Mouse (Mus musculus): ENCODE data around the gene Ccdc189. TPM values are rescaled to one million over a fixed set of nuclear protein-coding genes. Genes with fewer than 3 reads are reported as not detected.
A peak's percentile ranks its signal among the peaks of the same experiment; 100 is the strongest.

The Ccdc189 gene
- polyA plus RNA-seq, 1 experiment from 2014 or later: 6.9 TPM

DNA sequence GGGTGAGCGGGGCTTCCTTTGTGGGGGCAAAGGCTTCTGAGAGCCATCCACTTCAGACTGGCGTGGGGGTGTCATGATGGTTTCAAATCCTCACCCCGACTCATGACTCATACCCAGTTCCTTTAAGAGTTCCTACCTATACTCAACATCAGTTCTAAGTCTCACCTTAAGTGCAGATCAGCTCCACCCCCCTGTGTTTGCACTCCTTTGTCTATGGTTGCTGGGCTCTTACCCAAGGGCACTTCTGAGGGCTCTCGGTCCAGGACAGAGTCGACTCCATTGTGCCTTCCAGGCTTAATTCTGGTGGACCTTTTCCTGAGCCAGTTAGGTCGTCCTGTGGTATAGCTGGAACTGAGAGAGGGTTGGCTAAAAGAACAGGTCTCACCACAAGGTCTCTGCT is 18.8 kb upstream of the Ccdc189 start:
- H3K4me3 ChIP-seq (ENCODE audit: low read depth, low read length): no peak overlapping the region
- H3K27ac ChIP-seq (ENCODE audit: low read depth): no peak overlapping the region
- no peak overlapping the region for H3K4me2 ChIP-seq (ENCODE audit: low read length)
- no peak overlapping the region for H3K9ac ChIP-seq (ENCODE audit: low read length)
- peaks cover 9% of the 10 kb centered on the region for H3K9me3 ChIP-seq (ENCODE audit: control insufficient read depth, low read length)
- no peak for DNase-seq (ENCODE audit: low spot score)
- 83% methylated on average over 6 of the region's 6 CpGs for WGBS
- no peaks in the 10 kb centered on the region for H3K4me1 ChIP-seq (replicated peaks; ENCODE audit: control insufficient read depth, insufficient read depth, low read length)
- H3K27me3 ChIP-seq (replicated peaks; ENCODE audit: control insufficient read depth, insufficient read depth, low read length): no peaks in the 10 kb centered on the region
- no peak for ATAC-seq (replicated peaks; ENCODE audit: low FRiP score, low TSS enrichment, low read depth)
- H3K36me3 ChIP-seq (ENCODE audit: control insufficient read depth, insufficient read depth, low read length): peaks cover 78% of the 10 kb centered on the region

- WGBS: 88% methylated on average over 10 of the region's 10 CpGs
- no peak overlapping the region for H3K9ac ChIP-seq (ENCODE audit: low read length)
- DNase-seq (ENCODE audit: low spot score) (no peak), ATAC-seq (replicated peaks; ENCODE audit: low FRiP score, low TSS enrichment, low read depth) (no peak)
- no peak overlapping the region for H3K4me2 ChIP-seq (ENCODE audit: low read length)
- peaks cover 78% of the 10 kb centered on the region for H3K36me3 ChIP-seq (ENCODE audit: control insufficient read depth, insufficient read depth, low read length)
- no peaks in the 10 kb centered on the region for H3K27me3 ChIP-seq (replicated peaks; ENCODE audit: control insufficient read depth, insufficient read depth, low read length)
- H3K27ac ChIP-seq (ENCODE audit: low read depth): no peak overlapping the region
- no peak overlapping the region for H3K4me3 ChIP-seq (ENCODE audit: low read depth, low read length)
- H3K9me3 ChIP-seq (ENCODE audit: control insufficient read depth, low read length): no peaks in the 10 kb centered on the region
- H3K4me1 ChIP-seq (replicated peaks; ENCODE audit: control insufficient read depth, insufficient read depth, low read length): no peaks in the 10 kb centered on the region
Observed at GRCm38 (mm10) chr7:127604256-127604655, 15.9 kb upstream of the Ccdc189 start.

- DNase-seq (ENCODE audit: low spot score) (no peak), ATAC-seq (replicated peaks; ENCODE audit: low FRiP score, low TSS enrichment, low read depth) (no peak)
- Histone ChIP-seq H3K27me3 (replicated peaks; ENCODE audit: control insufficient read depth, insufficient read depth, low read length) (no peaks in the 10 kb centered on the region), H3K9me3 (ENCODE audit: control insufficient read depth, low read length) (no peaks in the 10 kb centered on the region), H3K4me1 (replicated peaks; ENCODE audit: control insufficient read depth, insufficient read depth, low read length) (no peaks in the 10 kb centered on the region), H3K4me2 (ENCODE audit: low read length) (no peak overlapping the region), H3K4me3 (ENCODE audit: low read depth, low read length) (no peak overlapping the region), H3K27ac (ENCODE audit: low read depth) (no peak overlapping the region), H3K36me3 (ENCODE audit: control insufficient read depth, insufficient read depth, low read length) (peaks cover 80% of the 10 kb centered on the region), H3K9ac (ENCODE audit: low read length) (no peak overlapping the region)
- WGBS: 85% methylated on average over 2 of the region's 2 CpGs
Observed at GRCm38 (mm10) chr7:127602903-127603302, 14.5 kb upstream of the Ccdc189 start.

DNA sequence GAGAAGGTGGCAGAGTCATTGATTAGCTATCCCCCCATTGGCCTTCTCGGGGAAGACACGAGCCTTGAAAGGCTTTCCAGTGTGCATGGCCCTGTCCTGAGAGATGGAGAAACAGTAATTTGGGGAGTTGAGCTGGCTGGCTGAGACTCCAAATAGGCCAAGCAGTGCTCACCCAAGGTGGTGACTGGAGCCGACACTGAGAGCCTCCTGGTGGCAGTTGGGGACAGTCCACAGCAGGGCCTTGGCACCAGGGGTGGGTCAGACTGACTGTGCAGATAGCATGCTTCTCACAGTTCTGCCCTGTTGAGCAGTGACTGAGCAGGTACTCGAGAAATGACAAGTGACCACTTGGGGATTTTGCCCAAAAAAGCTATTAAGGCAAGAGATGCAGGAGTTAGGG is 13.3 kb upstream of the Ccdc189 start:
- H3K4me2 ChIP-seq (ENCODE audit: low read length): no peak overlapping the region
- H3K9me3 ChIP-seq (ENCODE audit: control insufficient read depth, low read length): no peaks in the 10 kb centered on the region
- peaks cover 80% of the 10 kb centered on the region for H3K36me3 ChIP-seq (ENCODE audit: control insufficient read depth, insufficient read depth, low read length)
- ATAC-seq (replicated peaks; ENCODE audit: low FRiP score, low TSS enrichment, low read depth): no peak
- no peaks in the 10 kb centered on the region for H3K4me1 ChIP-seq (replicated peaks; ENCODE audit: control insufficient read depth, insufficient read depth, low read length)
- WGBS: 90% methylated on average over 4 of the region's 4 CpGs
- no peak for DNase-seq (ENCODE audit: low spot score)
- H3K9ac ChIP-seq (ENCODE audit: low read length): no peak overlapping the region
- no peak overlapping the region for H3K27ac ChIP-seq (ENCODE audit: low read depth)
- no peak overlapping the region for H3K4me3 ChIP-seq (ENCODE audit: low read depth, low read length)
- H3K27me3 ChIP-seq (replicated peaks; ENCODE audit: control insufficient read depth, insufficient read depth, low read length): no peaks in the 10 kb centered on the region

- H3K27me3 ChIP-seq (replicated peaks; ENCODE audit: control insufficient read depth, insufficient read depth, low read length): no peaks in the 10 kb centered on the region
- DNase-seq (ENCODE audit: low spot score) (no peak), ATAC-seq (replicated peaks; ENCODE audit: low FRiP score, low TSS enrichment, low read depth) (no peak)
- no peak overlapping the region for H3K9ac ChIP-seq (ENCODE audit: low read length)
- no peaks in the 10 kb centered on the region for H3K9me3 ChIP-seq (ENCODE audit: control insufficient read depth, low read length)
- H3K4me3 ChIP-seq (ENCODE audit: low read depth, low read length): no peak overlapping the region
- no peak overlapping the region for H3K27ac ChIP-seq (ENCODE audit: low read depth)
- WGBS: 93% methylated on average over 7 of the region's 7 CpGs
- peaks cover 90% of the 10 kb centered on the region for H3K36me3 ChIP-seq (ENCODE audit: control insufficient read depth, insufficient read depth, low read length)
- H3K4me2 ChIP-seq (ENCODE audit: low read length): no peak overlapping the region
- no peaks in the 10 kb centered on the region for H3K4me1 ChIP-seq (replicated peaks; ENCODE audit: control insufficient read depth, insufficient read depth, low read length)
Observed at GRCm38 (mm10) chr7:127600612-127601011, 12.2 kb upstream of the Ccdc189 start.

- WGBS: 93% methylated on average over 17 of the region's 17 CpGs
- no peak overlapping the region for H3K4me2 ChIP-seq (ENCODE audit: low read length)
- H3K9ac ChIP-seq (ENCODE audit: low read length): no peak overlapping the region
- H3K36me3 ChIP-seq (ENCODE audit: control insufficient read depth, insufficient read depth, low read length): peaks cover 100% of the 10 kb centered on the region
- no peak for DNase-seq (ENCODE audit: low spot score)
- H3K4me1 ChIP-seq (replicated peaks; ENCODE audit: control insufficient read depth, insufficient read depth, low read length): no peaks in the 10 kb centered on the region
- H3K27ac ChIP-seq (ENCODE audit: low read depth): no peak overlapping the region
- no peak for ATAC-seq (replicated peaks; ENCODE audit: low FRiP score, low TSS enrichment, low read depth)
- H3K9me3 ChIP-seq (ENCODE audit: control insufficient read depth, low read length): no peaks in the 10 kb centered on the region
- H3K4me3 ChIP-seq (ENCODE audit: low read depth, low read length): no peak overlapping the region
- no peaks in the 10 kb centered on the region for H3K27me3 ChIP-seq (replicated peaks; ENCODE audit: control insufficient read depth, insufficient read depth, low read length)
Observed at GRCm38 (mm10) chr7:127596747-127597146, 8.4 kb upstream of the Ccdc189 start.

- Histone ChIP-seq H3K27ac (ENCODE audit: low read depth) (no peak overlapping the region), H3K27me3 (replicated peaks; ENCODE audit: control insufficient read depth, insufficient read depth, low read length) (no peaks in the 10 kb centered on the region), H3K36me3 (ENCODE audit: control insufficient read depth, insufficient read depth, low read length) (peaks cover 82% of the 10 kb centered on the region), H3K4me1 (replicated peaks; ENCODE audit: control insufficient read depth, insufficient read depth, low read length) (peaks cover 7% of the 10 kb centered on the region), H3K4me2 (ENCODE audit: low read length) (no peak overlapping the region), H3K4me3 (ENCODE audit: low read depth, low read length) (no peak overlapping the region), H3K9ac (ENCODE audit: low read length) (no peak overlapping the region), H3K9me3 (ENCODE audit: control insufficient read depth, low read length) (no peaks in the 10 kb centered on the region)
- WGBS: 81% methylated on average over 14 of the region's 14 CpGs
- DNase-seq (ENCODE audit: low spot score): no peak
- no peak for ATAC-seq (replicated peaks; ENCODE audit: low FRiP score, low TSS enrichment, low read depth)
Observed at GRCm38 (mm10) chr7:127592575-127592974, 4.2 kb upstream of the Ccdc189 start.

GRCm38 (mm10) chr7:127591108-127591507 is 2.7 kb upstream of the Ccdc189 start:
- peaks cover 67% of the 10 kb centered on the region for H3K36me3 ChIP-seq (ENCODE audit: control insufficient read depth, insufficient read depth, low read length)
- H3K27me3 ChIP-seq (replicated peaks; ENCODE audit: control insufficient read depth, insufficient read depth, low read length): no peaks in the 10 kb centered on the region
- no peak overlapping the region for H3K4me3 ChIP-seq (ENCODE audit: low read depth, low read length)
- no peak for DNase-seq (ENCODE audit: low spot score)
- peaks cover 12% of the 10 kb centered on the region for H3K4me1 ChIP-seq (replicated peaks; ENCODE audit: control insufficient read depth, insufficient read depth, low read length)
- no peaks in the 10 kb centered on the region for H3K9me3 ChIP-seq (ENCODE audit: control insufficient read depth, low read length)
- ATAC-seq (replicated peaks; ENCODE audit: low FRiP score, low TSS enrichment, low read depth): no peak
- no peak overlapping the region for H3K27ac ChIP-seq (ENCODE audit: low read depth)
- H3K4me2 ChIP-seq (ENCODE audit: low read length): no peak overlapping the region
- WGBS: 87% methylated on average over 10 of the region's 10 CpGs
- H3K9ac ChIP-seq (ENCODE audit: low read length): no peak overlapping the region

GRCm38 (mm10) chr7:127589637-127590036 is 1.2 kb upstream of the Ccdc189 start:
- Histone ChIP-seq H3K4me1 (replicated peaks; ENCODE audit: control insufficient read depth, insufficient read depth, low read length) (peaks cover 12% of the 10 kb centered on the region), H3K4me2 (ENCODE audit: low read length) (peak overlapping the region; percentile 96), H3K9me3 (ENCODE audit: control insufficient read depth, low read length) (no peaks in the 10 kb centered on the region), H3K4me3 (ENCODE audit: low read depth, low read length) (peak overlapping the region; percentile 96), H3K36me3 (ENCODE audit: control insufficient read depth, insufficient read depth, low read length) (peaks cover 52% of the 10 kb centered on the region), H3K27ac (ENCODE audit: low read depth) (no peak overlapping the region), H3K9ac (ENCODE audit: low read length) (peak overlapping the region; percentile 84; the same call in 1 of the 2 replicates), H3K27me3 (replicated peaks; ENCODE audit: control insufficient read depth, insufficient read depth, low read length) (no peaks in the 10 kb centered on the region)
- no peak for DNase-seq (ENCODE audit: low spot score)
- 93% methylated on average over 9 of the region's 9 CpGs for WGBS
- ATAC-seq (replicated peaks; ENCODE audit: low FRiP score, low TSS enrichment, low read depth): no peak
